Mouse (Mus musculus): ENCODE data around the gene Olfr1537. TPM values are rescaled to one million over a fixed set of nuclear protein-coding genes. Genes with fewer than 3 reads are reported as not detected.

The Olfr1537 gene
- polyA plus RNA-seq (2015; fragmentation: Nextera tagmentation; extraction: Ambion mirVana): not detected in 2 replicates

- no peaks in the 10 kb centered on the region for H3K9me3 ChIP-seq
- H3K27ac ChIP-seq: no peak within 1 kb of the TSS
- WGBS: 85% methylated on average over 1 of the region's 1 CpGs
- ATAC-seq: no peak
- no peaks in the 10 kb centered on the region for H3K27me3 ChIP-seq
- no peak within 1 kb of the TSS for H3K9ac ChIP-seq (replicated peaks)
- no peaks in the 10 kb centered on the region for H3K4me1 ChIP-seq (replicated peaks)
- H3K36me3 ChIP-seq: no peaks in the 10 kb centered on the region
- no peak within 1 kb of the TSS for H3K4me2 ChIP-seq (replicated peaks)
- no peak within 1 kb of the TSS for H3K4me3 ChIP-seq (replicated peaks)
Observed at GRCm38 (mm10) chr9:39249894-39250293, at the start of gene Olfr1537. TSS of gene Olfr1537 (minus strand) at chr9:39249994.

GRCm38 (mm10) chr9:39287136-39287535 is 37.3 kb upstream of the Olfr1537 start:
- H3K36me3 ChIP-seq: no peaks in the 10 kb centered on the region
- H3K4me1 ChIP-seq (replicated peaks): no peaks in the 10 kb centered on the region
- H3K4me2 ChIP-seq (replicated peaks): no peak overlapping the region
- no peaks in the 10 kb centered on the region for H3K9me3 ChIP-seq
- no peak overlapping the region for H3K4me3 ChIP-seq (replicated peaks)
- H3K27ac ChIP-seq: no peak overlapping the region
- WGBS: 90% methylated on average over 2 of the region's 2 CpGs
- no peak overlapping the region for H3K9ac ChIP-seq (replicated peaks)
- ATAC-seq: no peak
- H3K27me3 ChIP-seq: no peaks in the 10 kb centered on the region

- H3K36me3 ChIP-seq: no peaks in the 10 kb centered on the region
- H3K4me2 ChIP-seq (replicated peaks): no peak within 1 kb of the TSS
- no peak within 1 kb of the TSS for H3K4me3 ChIP-seq (replicated peaks)
- WGBS: 93% methylated on average over 3 of the region's 3 CpGs
- no peak within 1 kb of the TSS for H3K27ac ChIP-seq
- no peaks in the 10 kb centered on the region for H3K9me3 ChIP-seq
- no peaks in the 10 kb centered on the region for H3K4me1 ChIP-seq (replicated peaks)
- H3K9ac ChIP-seq (replicated peaks): no peak within 1 kb of the TSS
- no peaks in the 10 kb centered on the region for H3K27me3 ChIP-seq
- no peak for ATAC-seq
Observed at GRCm38 (mm10) chr9:39276718-39277117, 26.9 kb upstream of the Olfr1537 start, which contains the start of gene Olfr945. TSS of gene Olfr945 (minus strand) at chr9:39276818.

GRCm38 (mm10) chr9:39201620-39202019 is 48.2 kb downstream of the Olfr1537 start, which contains the start of gene Olfr944:
TSS of gene Olfr944 (plus strand) at chr9:39201920.
- no peak within 1 kb of the TSS for H3K4me3 ChIP-seq (replicated peaks)
- no peak within 1 kb of the TSS for H3K27ac ChIP-seq
- ATAC-seq: no peak
- H3K9ac ChIP-seq (replicated peaks): no peak within 1 kb of the TSS
- no peaks in the 10 kb centered on the region for H3K27me3 ChIP-seq
- H3K4me2 ChIP-seq (replicated peaks): no peak within 1 kb of the TSS
- H3K4me1 ChIP-seq (replicated peaks): no peaks in the 10 kb centered on the region
- no peaks in the 10 kb centered on the region for H3K9me3 ChIP-seq
- H3K36me3 ChIP-seq: no peaks in the 10 kb centered on the region

Other genes with a start within 250 kb of the Olfr1537 start
- gene Olfr146, start 226.6 kb downstream of the Olfr1537 start, polyA plus RNA-seq (2015; fragmentation: Nextera tagmentation; extraction: Ambion mirVana): not detected in 2 replicates
- gene Olfr937, start 185.0 kb downstream of the Olfr1537 start, polyA plus RNA-seq (2015; fragmentation: Nextera tagmentation; extraction: Ambion mirVana): not detected in 2 replicates
- gene Olfr938, start 171.1 kb downstream of the Olfr1537 start, polyA plus RNA-seq (2015; fragmentation: Nextera tagmentation; extraction: Ambion mirVana): not detected in 2 replicates
- gene Olfr27, start 121.9 kb downstream of the Olfr1537 start, polyA plus RNA-seq (2015; fragmentation: Nextera tagmentation; extraction: Ambion mirVana): not detected in 2 replicates
- gene Olfr943, start 83.7 kb downstream of the Olfr1537 start, polyA plus RNA-seq (2015; fragmentation: Nextera tagmentation; extraction: Ambion mirVana): not detected in 2 replicates
- not detected in 2 replicates for gene Olfr944, start 48.1 kb downstream of the Olfr1537 start, polyA plus RNA-seq (2015; fragmentation: Nextera tagmentation; extraction: Ambion mirVana)
- gene Olfr945, start 26.8 kb upstream of the Olfr1537 start, polyA plus RNA-seq (2015; fragmentation: Nextera tagmentation; extraction: Ambion mirVana): not detected in 2 replicates
- gene Olfr948, start 76.1 kb upstream of the Olfr1537 start, polyA plus RNA-seq (2015; fragmentation: Nextera tagmentation; extraction: Ambion mirVana): not detected in 2 replicates
- gene Olfr951, start 137.4 kb upstream of the Olfr1537 start, polyA plus RNA-seq (2015; fragmentation: Nextera tagmentation; extraction: Ambion mirVana): not detected in 2 replicates
- not detected in 2 replicates for gene Olfr952, start 177.2 kb upstream of the Olfr1537 start, polyA plus RNA-seq (2015; fragmentation: Nextera tagmentation; extraction: Ambion mirVana)
- gene Olfr954, start 206.7 kb upstream of the Olfr1537 start, polyA plus RNA-seq (2015; fragmentation: Nextera tagmentation; extraction: Ambion mirVana): not detected in 2 replicates
- gene Olfr955, start 221.9 kb upstream of the Olfr1537 start, polyA plus RNA-seq (2015; fragmentation: Nextera tagmentation; extraction: Ambion mirVana): not detected in 2 replicates
- not detected in 2 replicates for gene Olfr44, start 244.0 kb upstream of the Olfr1537 start, polyA plus RNA-seq (2015; fragmentation: Nextera tagmentation; extraction: Ambion mirVana)